Mouse (Mus musculus) lung, adult 18-20 months (tissue): ENCODE measurements around the gene Lrch2.
"Not testable (repeated sequence)": the region's sequence is repeated elsewhere in the genome, so short reads cannot be mapped to it uniquely, and the experiment has no call there.

Experiments
- DNase-seq, 2 experiments: peaks; one replicate each; pipeline ENCODE4 v3.0.0; 2022; ENCODE audit warnings: mixed read lengths in 2 of 2

Lrch2 gene

DNA sequence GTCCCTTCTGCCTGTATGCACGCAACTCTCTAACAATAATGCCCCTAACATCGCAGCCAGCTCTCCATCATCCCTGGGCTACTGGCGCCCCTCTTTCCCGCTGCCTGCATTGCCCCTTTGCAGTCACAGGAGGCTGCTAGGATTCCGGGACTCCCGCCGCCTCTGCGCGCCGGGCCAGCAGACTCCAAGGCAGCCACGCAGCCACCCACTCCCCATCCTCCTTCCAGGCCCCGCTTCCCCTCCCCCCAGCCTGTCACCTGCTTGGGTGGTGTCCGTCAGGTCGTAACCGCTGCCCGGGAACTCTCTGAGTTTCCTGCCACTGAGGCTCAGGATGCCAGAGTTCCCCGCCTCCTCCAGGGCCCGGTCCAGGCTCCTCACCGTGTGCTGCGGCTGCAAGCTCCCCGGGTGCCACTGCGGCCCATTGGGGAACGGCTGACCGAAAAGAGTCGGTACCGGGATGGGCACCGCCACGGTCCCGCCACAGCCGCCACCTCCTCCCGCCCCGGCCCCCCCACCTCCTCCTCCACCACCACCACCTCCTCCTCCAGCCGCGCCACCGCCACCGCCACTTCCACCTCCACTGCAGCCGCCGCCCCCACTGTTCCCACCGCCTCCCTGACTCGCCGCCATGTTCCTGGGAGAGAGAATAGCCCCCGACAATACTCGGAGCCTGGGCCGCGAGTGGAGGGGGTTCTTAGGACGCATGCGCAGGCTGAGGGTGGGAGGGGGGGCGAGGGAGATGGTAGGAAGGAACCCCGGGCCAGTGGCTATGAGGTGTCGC, at the start of gene Lrch2:
TSS of gene Lrch2 (minus strand) at position 661 of the 781 bp plus-strand sequence.
- DNase-seq = peak in 1 of 2 experiments; percentile 2

DNA sequence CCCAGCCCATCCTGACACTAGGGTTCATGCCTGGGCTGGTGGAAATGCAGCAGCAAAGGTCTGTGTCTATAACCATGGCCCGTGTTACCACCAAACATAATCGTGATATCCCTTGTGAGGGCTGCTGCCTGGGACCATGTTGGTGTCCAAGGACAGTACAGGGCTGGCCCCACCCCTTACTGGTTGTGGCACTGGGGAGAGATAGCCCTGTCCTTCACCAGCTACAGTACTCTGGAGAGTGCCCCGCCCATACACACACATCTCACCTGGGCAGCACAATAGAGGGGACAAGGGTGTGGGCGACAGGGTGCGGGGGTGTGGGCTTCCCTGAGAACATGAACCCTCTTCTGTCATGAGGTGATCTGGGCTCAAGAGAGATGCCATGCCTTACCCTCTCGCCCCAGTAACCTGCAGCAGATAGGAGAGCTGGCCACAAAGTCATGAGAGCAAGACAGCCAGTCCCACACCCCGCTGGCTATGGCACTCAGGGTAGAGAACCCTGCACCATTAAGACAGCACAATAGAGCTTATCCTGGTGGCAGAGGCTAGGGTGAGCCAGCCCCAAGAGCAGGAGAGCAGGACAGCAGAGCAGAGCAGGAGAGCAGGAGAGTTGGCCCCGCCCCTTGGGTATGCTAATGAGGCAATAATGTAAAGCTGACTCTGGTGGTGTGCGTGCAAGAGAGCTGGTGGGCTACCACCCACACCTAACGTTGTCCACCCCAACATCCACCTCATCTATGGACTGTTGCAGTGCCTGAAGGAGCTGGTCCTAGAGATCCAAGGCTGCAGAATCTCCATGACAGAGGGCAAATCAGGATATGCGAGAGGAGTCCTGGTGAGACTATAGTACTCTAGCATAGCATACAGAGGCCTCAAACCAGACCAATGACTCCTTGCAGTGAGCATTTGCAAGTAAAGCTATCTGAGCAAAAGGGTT, 12.7 kb downstream of the Lrch2 start:
- DNase-seq = no peak

DNA sequence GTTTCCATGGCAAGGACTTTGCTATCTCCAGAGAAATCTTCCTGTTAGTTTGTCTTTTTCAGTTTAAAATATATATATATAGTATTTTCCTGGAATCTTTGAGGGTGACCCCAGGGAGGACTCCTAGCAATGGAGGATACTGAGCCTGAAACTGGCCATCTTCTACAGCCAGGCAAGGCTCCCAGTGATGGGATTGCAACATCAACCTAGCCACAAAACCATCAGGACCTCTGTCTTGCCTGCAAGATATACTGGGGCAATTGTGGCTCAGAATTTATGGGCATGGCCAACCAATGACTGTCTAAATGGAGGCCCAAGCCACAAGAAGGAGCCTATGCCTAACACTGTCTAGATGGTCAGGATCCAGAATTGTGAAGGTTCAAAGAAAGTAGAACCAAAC, 15.5 kb downstream of the Lrch2 start:
- no peak for DNase-seq

DNA sequence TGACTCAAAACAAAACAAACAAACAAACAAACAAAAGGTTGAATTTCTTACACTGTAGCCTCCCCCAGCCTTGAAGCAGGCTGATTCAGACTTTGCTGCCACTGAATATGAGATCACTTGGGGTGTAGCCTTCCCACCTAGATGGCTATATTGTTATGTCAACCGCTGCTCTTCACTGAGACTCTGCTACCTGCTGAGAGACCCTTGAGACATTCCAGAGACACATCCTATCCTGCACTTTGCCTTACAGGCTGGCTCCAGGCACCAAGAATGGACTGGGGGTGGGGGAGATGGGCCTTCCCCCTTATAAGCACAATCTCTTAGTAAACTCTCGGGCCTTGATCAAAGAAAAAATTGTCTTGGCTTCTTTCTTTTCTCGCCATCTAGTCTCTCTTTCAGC, 16.8 kb downstream of the Lrch2 start:
- DNase-seq = not testable (repeated sequence)

- DNase-seq = no peak
Measured at GRCm38 (mm10) chrX:147535616-147536015, 18.3 kb downstream of the Lrch2 start.

DNA sequence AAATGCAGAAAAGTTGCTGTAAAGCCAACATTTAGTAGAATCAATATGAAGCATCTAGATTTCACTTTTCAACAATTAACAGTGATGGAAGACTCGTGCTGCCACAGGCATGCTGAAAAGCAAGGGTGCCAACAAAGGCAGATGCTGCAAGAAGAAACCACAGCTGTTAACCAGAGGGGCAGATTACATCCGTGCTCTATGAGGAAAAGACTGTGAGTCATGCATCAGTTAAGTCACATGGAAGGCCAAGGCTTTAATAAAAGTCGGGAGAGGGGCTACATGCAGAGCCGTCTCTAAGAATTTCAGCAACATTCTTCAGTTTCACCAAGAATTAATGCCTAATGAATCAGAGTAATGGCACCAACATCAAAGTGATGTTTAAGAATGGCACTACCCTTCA, 22.2 kb downstream of the Lrch2 start:
- no peak for DNase-seq

DNA sequence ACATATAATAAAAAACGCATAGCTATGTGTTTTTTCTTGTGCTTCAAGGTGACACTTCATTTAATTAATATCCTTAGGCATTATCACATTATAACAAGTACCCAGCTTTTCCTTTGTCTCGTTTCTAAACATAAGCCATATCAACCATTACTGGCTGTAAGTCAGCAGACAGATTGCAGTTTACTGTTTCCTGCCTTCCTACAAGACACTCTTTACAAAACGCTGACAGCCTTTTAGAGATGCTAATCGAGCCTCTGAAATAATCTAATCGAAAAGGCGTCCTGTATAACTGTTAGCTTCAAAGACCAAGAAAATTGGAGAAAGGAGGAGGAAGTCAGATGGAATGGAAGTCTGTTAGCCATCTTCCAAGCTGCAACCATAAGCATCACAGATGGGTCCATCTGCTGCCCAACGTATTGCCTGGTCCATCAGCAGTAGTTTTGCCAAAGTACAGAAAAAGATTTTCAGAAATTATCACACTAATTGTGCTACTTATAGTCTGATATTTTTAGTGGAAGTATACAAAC, 26.2 kb downstream of the Lrch2 start:
- no peak for DNase-seq

GRCm38 (mm10) chrX:147489551-147489950, 64.3 kb downstream of the Lrch2 start:
- DNase-seq = no peak

- not testable (repeated sequence) for DNase-seq
Measured at GRCm38 (mm10) chrX:147453610-147454009, 100.3 kb downstream of the Lrch2 start, which contains the start of gene Vmn1r239-ps. Gene Vmn1r239-ps (minus strand): TSS chrX:147453710.

- DNase-seq = no peak
Measured at GRCm38 (mm10) chrX:147443386-147443785, 110.5 kb downstream of the Lrch2 start.

DNA sequence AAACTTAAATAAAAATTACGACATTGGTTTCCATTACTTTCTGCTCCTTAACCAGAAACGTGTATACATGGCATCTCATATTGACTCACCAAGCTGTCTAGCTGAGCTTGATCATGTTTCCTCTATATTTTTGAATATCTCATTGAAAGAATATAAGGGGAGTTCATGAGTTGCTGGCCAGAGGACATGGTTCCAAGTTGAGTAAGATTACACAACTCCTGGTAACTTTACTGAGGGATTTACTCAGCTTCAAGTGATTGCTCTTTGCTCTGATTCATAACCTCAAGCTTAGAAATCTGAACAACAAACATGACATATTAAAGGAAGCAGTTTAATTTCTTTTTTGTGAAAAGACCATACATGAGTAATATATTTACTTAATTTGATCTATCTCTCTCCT, 118.5 kb downstream of the Lrch2 start:
- DNase-seq = no peak

GRCm38 (mm10) chrX:147429753-147430152, 124.1 kb downstream of the Lrch2 start:
- peak in 1 of 2 experiments; percentile 43 for DNase-seq

DNA sequence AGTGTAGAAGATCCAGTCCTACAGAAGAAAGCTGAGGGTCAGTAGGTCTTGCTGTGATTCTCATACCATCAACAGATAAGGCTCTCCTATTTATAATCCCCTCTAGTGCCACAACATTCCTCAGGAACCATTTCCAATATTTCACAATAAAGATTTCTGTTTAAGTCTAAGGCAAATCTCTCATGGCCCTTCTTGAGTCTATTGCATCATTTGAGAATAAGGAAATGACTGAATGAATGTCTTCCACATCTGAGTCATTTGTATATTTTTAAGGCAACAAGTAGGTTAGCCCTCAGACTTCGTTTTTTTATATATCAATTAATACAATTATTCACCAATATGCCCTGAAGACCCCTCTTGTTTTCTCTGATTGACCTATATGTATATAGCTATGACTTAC, 124.8 kb downstream of the Lrch2 start, which contains the start of gene Il13ra2:
TSS of gene Il13ra2 (minus strand) at position 64 of the 400 bp plus-strand sequence.
- DNase-seq = no peak
